Mouse (Mus musculus) B cell, adult 2 months (primary cell): ENCODE measurements around the gene Neu3.

Experiments
- DNase-seq, 2 experiments: peaks; one replicate each; pipeline ENCODE4 v3.0.0; 2022

The Neu3 gene

GRCm38 (mm10) chr7:99790816-99791215, 37.4 kb downstream of the Neu3 start:
- DNase-seq, result no peak

- no peak for DNase-seq
Measured at GRCm38 (mm10) chr7:99788563-99788962, 39.7 kb downstream of the Neu3 start.

GRCm38 (mm10) chr7:99787935-99788334, 40.3 kb downstream of the Neu3 start:
- DNase-seq, result no peak

GRCm38 (mm10) chr7:99786774-99787173, 41.4 kb downstream of the Neu3 start:
- no peak for DNase-seq

GRCm38 (mm10) chr7:99785553-99785952, 42.7 kb downstream of the Neu3 start:
- no peak for DNase-seq

GRCm38 (mm10) chr7:99783421-99783820, 44.8 kb downstream of the Neu3 start:
- DNase-seq, result no peak

GRCm38 (mm10) chr7:99781916-99782315, 46.3 kb downstream of the Neu3 start:
- DNase-seq, result peak; percentile 39 to 44

- peak; percentile 31 for DNase-seq
Measured at GRCm38 (mm10) chr7:99781385-99781784, 46.8 kb downstream of the Neu3 start.

- no peak for DNase-seq
Measured at GRCm38 (mm10) chr7:99763207-99763606, 65.0 kb downstream of the Neu3 start, which contains the start of gene Olfr521. Gene Olfr521, plus strand, starts transcription at chr7:99763507.
